Mouse (Mus musculus) cortical plate, adult 2 months (tissue): Measurements from ENCODE around the gene Obp2a.
"Not testable (repeated sequence)": the region's sequence is repeated elsewhere in the genome, so short reads cannot be mapped to it uniquely, and the experiment has no call there.

Source experiments
- CTCF ChIP-seq: fragments of 200-500 bp; IDR thresholded peaks from 2 replicates; pipeline ENCODE4 v1.5.1; 2011; ENCODE audit warnings: mild to moderate bottlenecking, control low read depth, low read length; ENCODE audit not compliant: insufficient read depth; ENCODE audit errors: extremely low read depth
- POLR2A ChIP-seq: fragments of 200-500 bp; IDR thresholded peaks from 2 replicates; pipeline ENCODE4 v1.6.1; 2011; ENCODE audit warnings: mild to moderate bottlenecking, low read length, control low read depth; ENCODE audit not compliant: insufficient read depth; ENCODE audit errors: extremely low read depth

DNA sequence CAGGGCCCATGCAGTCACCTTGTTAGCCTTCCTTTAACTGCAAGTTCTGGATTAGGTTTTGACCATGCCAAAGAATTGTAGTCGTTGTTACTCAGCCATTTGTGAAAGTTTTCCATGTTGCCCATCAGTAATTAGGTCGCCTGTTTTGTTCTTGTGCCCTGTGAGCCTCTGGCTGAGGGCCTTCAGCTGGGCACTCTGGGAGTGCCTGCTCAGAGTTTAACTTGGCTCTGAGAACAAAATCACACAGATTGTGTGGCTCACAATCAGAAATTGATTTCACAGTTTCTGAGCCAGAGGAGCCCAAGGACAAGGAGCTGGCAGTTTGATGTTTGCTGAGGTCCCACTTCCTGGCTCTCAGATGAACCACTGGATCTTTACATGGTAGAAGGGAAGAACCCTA lies 9.9 kb downstream of the Obp2a start:
- TF ChIP-seq POLR2A, CTCF: not testable (repeated sequence)
